Mouse (Mus musculus): ENCODE data around the gene Btrc.

Gene Btrc

DNA sequence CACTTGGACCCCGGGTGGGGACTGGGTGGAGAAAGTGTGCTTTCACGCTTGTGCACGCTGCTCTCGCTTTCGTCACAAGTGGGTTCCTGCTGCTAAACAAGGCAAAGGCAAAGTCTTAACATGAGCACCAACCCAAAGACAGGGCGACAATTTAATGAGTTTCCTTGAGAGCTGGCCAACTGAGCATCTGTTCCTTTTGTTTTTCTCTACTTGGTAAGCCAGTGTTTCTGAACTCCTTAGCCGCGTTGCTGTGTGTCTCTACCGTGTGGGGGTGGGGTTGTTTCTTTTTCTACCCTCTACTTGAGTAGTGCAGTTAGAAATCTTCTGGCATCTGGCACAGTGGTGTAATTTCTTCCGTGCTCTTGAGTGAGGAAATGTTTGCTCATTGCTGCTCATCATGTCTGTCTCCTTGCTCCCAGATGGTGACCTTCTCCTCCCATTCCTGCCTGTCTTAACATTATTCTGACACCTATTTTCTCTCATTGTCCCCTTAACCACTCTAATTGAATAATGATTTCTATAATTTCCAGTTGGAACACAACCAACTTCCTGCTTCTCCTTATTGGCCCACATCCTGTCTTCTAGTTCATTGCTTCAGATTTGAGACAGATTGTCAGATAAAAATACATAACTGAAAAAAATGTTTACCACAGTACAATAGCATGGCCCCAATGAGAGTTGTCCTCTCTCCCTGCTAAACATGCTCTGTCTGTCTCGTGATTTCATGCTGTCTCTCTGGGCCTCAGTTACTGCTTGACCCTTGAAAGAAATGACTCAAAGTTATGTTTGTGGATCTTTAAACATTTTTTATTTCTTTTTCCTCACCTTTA, 109.4 kb downstream of the Btrc start:
- DNase-seq (ENCODE audit: low spot score in 2 of 2) = no peak

DNA sequence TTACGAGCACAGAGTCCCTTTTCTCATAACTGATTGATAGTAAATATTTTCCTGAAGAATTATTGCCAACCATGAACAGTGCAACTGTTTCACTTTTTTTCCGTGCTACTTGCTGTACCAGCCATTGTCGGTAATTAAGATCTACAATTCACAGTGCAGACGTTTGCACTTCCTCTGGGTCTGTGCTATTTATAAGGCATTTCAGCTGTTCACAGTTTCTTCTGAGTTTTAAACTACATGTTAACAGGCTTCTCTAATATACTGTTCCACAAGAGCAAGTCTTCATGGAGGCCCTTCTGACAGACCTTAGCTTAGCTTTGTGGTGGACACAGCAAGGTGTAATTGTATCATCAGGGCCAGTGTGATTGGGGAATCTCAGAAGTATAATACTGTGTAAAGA, 111.2 kb downstream of the Btrc start:
- no peak for DNase-seq (ENCODE audit: low spot score in 2 of 2)

DNA sequence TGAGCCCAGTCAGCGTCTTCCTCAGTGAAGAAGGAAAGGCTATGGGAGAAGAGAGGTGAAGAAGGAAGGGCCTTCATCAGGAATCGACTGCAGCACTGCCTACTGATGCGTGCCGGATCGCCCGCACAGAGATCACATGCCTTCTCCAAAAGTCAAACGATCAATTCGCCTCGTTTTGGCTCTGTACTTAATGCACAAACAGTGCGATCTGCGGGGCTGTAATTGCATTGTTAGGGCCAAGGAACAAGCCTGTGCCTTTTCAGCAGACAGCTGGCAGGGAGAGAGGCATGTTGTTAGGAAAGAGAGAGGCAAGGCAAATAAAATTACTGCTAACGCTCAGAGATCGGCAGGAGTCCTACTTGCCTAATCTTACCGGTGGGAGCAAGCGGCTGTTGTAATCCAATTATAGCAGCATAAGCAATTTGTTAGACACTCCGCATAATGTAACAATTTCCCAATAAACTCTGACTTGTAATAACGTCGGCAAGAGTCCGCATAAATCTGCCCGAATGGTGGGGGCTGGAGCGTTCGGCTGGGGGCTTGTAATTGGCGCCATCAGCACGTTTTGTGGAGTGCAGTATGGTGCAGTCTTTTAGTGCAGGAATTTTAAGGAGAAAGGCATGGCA, 112.5 kb downstream of the Btrc start:
- DNase-seq (ENCODE audit: low spot score in 2 of 2) = no peak

DNA sequence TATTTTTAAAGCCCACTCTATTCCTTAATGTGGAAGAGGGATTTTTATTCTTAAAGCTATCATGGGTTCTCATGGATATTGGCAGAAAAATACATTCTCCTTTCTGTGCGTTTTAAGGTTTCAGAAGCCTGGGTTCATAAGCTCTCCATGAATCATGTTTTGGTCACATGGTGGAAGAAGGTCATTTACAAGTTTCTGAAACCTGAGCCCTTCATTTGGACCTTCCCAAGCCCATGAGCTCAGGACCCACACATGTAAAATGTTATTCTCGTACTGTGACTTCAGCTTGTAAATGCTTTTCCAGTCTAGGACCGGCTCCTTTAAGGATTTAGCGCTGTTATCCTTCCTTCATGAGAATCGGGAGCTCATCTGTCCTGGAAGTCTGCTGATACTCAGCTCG, 116.0 kb downstream of the Btrc start:
- no peak for DNase-seq (ENCODE audit: low spot score in 2 of 2)

DNA sequence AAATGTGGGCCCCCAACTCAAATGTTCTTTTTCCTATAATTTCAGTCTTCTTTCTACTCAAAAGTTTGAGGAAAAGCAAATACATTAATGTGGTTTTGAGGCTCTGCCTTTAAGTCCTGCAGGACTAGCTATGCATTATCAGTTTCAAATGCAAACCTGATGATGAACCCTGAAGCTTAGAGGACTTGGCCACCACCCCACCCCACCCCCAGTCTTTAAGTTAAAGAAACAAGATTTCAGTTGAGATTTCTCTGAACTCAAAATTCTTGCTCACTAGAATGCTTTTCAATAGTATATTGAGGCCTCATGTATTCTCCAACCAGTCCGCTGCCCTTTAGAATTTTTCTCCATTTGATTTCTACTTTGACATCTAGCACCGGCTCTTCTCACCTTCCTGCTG, 117.0 kb downstream of the Btrc start:
- DNase-seq (ENCODE audit: low spot score in 2 of 2) = no peak

DNA sequence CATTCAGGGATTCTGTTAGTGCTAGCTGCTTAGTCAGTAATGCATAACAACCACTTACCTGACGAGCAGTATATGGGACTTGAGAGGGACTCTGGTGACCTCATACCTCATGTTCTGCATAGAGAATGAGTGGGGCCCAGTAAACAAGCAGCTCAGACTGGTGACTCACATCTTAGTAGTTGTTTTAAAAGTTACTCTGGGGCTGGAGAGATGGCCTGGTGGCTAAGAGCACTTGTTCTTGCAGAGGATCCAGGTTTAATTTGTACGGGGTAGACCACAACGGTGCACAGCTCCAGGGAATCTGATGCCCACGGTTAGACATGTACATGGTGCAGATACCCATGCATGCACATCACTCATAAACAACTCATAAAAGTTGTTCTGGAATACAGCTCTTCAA, 117.4 kb downstream of the Btrc start:
- DNase-seq (ENCODE audit: low spot score in 2 of 2) = no peak

DNA sequence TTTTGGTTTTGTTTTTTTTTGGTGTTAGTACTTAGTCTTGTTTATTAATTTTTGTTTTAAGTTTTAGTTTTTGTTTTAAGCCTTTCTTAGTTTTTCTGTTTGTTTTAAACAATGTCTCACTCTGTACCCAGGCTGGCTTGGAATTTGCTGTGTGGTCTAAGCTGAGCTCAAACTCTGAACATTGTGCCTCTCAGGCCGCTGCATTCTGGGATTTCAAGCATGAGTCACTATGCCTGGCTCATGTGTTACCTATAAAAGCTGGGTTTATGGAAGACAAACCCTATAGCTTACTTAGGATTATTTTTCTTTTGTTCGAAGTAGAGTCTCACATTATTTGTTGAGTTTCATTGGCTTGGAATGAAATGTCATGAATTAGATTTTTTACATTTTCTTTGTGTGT, 119.9 kb downstream of the Btrc start:
- DNase-seq (ENCODE audit: low spot score in 2 of 2) = no peak

DNA sequence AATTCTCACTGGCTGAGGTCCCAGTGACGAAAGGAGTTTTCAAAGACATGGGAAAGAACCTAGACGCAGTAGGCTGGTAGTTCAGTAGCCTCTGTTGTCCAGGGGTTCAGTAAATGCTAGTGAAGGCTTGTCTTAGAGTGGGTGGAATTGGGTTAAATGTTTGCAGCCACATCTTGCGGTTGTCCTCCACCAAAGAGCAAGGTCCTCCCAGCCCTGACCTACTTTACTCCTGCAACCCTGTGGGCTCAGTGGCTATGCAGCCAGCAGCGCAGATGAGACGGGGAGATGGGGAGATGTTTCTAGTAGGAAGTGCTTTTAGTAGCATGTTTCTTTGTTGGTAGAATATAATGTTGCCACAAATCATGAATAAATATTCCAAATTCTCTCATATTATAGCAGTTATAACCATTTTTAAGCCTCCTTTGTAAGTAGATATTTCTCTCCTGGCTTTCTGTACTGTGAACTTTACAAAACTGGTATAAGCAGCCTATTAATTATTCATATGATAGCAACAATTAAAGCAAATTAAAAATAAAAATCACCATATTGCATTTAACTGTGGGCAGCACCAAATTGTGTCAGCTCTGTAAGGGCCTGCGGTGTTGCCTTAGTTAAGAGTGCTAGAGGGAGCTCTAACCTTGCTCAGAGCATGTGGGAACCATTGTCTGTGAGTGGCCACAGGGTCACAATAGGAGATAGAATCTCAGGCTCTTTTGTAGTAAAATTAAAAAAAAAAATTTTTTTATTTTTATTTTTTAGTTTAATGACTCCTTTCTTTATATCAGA, 122.9 kb downstream of the Btrc start:
- no peak for DNase-seq (ENCODE audit: low spot score in 2 of 2)

DNA sequence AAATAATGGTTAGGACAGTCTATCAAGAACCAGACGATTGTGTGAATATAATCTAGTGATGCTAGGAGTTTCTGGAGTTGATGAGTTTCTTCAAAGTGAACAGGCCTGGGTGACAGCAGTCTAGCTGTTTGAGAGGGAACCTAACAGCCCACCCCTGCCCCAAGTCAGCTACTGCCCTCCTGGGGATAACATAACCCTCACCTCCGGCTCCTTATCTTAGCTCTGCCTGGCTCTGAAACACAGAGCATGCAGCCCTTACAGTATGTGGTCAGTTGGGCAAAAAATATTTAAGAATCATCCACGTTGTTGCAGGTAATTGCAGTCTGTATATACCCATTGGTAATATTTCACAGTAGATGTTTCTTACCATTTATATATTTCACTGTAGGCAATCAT, 123.5 kb downstream of the Btrc start:
- no peak for DNase-seq (ENCODE audit: low spot score in 2 of 2)

DNA sequence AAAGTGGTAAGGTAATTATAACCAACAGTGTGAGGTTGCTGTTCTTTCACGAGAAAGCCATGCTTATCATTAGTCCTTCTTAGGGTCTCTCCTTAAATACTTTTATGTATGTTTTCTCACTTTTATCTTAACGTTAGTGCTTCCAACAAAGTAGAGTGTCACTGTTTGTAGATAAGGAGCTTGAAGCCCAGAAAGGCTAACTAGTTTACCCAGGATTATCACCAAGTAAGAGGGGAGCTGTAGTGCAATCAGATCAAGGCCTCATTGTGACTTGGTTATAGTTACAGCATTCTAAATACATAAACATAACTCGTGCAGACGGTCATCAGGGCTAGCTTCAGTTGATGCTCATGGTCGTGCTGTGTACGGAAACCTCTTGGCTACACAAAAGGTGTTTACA, 126.4 kb downstream of the Btrc start:
- DNase-seq (ENCODE audit: low spot score in 2 of 2) = no peak

DNA sequence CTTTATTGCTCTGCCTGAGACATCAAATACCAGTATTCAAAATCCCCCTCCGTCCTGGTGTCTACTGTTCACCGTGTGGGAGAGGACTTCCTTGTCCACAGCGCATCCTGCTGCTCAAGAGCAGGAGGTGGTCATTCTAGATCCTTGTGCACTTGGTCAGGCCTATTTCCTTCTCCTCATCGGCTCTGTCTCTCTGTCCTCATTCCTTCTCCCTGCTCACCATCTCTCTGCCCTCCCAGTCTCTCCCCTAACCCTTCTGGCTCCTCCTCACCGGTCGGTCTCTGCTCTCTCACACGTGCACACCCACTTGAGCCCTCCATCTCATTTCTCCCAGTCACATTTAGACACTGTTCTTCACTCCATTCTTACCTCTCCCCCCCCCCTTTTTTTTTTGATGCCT, 127.7 kb downstream of the Btrc start:
- no peak for DNase-seq (ENCODE audit: low spot score in 2 of 2)

DNA sequence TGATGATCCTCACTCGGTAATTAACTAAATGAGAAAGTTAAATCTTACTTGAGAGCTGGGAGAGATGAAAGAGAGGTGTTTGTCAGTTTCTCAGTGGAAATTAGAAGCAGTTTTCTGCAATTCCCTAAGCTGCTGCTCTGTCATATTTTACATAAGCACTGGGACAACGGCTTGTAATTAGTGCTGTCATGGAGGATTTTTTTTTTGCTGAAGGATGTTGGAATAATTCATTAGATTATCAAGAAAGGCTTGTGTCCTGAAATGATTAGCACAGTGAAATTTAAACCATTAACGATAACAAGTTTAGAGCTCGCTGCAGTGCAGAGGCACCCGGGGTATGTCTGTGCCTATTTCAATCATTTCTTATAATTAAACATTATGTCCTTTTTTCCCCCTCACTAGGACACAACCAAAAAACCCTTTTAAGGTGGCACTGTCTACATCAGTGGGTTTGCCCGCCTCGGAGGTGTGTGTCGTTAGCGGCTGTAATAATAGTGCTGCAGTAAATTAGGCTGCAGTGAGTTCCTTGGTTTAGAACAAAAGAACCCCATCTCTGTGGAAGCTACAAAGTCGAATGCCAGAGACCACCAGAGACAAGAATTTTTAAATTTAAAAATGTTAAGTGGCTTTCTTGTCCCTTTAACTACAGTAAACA, 130.7 kb downstream of the Btrc start:
- DNase-seq (ENCODE audit: low spot score in 2 of 2) = no peak

DNA sequence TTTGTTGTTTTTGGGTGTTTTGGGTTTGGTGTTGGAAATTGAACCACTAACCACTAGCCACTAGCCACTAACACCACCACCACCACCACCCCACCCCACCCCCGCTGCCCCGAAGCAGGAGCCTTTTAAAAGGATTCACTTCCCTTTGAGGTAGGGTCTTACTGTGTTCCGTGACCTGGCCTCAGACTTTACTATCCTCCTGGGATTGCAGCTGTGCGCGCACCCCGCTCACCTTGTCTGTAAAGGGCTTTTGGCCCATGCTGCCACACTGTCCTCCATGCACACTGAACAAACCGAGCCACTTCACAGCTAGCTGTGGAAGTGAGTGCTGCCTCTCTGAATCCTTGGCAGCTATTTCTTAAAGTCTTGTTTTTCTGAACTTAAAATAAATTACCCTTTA, 141.9 kb downstream of the Btrc start:
- DNase-seq (ENCODE audit: low spot score in 2 of 2) = no peak

DNA sequence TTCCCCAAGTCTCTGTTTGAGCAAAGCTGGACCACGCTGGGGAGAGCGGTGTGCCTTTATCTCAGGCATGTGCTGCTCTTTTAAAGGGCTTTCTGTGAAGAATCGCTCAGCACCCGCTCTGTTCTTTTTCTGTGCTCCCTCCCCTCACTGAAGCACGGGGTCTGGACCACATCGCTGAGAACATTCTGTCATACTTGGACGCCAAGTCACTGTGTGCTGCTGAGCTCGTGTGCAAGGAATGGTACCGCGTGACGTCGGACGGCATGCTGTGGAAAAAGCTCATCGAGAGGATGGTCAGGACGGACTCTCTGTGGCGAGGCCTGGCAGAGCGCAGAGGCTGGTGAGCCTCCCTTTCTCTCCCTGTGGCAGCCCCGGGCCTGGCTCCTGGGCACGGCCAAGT, 144.0 kb downstream of the Btrc start:
- no peak for DNase-seq (ENCODE audit: low spot score in 2 of 2)

DNA sequence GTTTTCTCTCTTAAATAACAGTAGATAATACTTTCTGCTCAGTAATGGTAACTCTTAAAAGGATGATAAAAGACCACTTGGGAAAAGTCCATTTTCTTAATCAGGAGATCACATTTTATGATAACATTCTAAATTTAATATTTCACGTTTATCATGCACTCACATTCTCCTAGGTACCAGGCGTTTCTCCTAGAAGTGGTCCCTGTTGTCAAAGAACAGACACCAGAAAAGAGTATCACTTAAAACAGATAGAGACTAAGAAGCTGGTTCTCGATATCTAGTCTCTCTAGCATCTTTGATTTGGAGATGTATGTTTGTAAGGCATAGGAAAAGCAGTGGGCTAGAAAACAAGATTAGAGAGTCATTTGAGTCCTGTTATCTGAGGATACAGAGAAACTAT, 147.1 kb downstream of the Btrc start:
- no peak for DNase-seq (ENCODE audit: low spot score in 2 of 2)

DNA sequence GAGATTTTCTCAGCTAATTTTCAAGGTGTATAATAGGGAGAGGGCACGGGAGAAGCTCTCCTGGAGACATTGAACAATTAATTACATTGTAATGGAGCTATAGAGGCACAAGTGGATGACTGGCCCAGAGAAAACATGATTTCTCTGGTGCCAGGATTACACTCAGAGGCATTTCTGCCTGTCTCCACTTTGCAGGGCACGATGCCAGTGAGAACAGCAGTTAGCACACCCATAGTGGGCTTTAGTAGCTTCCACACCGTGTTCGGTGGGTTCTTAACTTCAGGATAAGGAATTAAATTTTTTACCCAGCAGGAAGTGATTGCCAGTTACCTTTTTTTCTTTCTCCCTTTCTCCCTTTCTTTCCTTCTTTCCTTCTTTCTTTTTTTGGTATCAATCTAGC, 147.9 kb downstream of the Btrc start:
- DNase-seq (ENCODE audit: low spot score in 2 of 2) = no peak

DNA sequence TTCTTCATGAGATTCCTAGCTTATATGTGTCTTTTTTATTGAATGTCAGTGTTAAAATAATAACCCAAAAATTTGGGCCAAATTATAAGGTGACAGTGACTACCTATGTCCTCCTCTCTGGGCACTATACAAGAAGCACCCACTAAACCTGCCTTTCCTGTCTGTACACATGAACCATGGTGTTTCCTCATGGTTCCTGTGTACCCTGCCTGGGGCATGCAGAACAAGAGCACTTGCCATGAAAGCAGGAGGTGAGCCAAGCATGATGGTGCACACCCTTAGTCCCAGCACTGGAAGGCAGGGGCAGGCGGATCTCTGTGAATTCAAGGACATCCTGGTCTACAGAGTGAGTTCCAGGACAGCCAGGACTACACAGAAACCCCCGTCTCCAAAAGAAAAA, 151.8 kb downstream of the Btrc start:
- DNase-seq (ENCODE audit: low spot score in 2 of 2) = no peak

DNA sequence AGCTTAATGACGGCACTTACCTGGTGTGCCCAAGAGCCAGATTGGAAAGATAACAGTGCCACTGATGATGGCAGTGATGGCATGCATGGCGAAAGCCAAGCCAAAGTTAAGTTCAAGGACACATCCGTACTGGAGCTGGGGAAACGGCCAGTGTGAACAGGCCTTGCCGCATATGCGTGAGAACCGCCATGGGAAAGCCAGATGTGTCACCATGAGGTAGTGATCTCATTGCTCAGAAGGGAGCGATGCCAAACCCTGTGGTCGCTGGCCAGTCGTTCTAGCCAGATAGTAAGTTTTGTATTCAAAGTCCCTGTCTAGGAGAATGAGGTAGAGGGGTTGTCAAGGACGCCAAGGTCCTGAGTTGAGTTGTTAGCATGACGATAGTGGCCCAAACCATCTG, 152.7 kb downstream of the Btrc start:
- no peak for DNase-seq (ENCODE audit: low spot score in 2 of 2)

DNA sequence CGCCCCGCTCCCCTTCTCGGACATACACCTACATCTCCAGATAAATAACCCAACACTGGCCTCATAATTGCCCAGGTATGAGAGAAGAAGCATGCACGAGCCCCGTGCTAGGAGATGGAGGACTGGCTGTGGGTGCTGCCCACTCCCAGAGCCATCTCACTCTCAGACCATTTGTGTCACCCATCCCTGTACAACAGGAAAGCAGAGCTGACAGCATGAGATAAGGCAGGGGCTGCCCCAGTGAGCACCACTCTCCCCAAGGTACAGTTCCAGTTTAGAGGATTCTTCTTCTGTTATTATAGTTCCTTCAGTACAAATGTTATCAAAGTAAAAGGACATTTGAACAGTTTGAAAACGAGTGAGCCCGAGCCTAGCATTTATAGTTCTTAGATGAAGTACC, 163.8 kb downstream of the Btrc start:
- DNase-seq (ENCODE audit: low spot score in 2 of 2) = no peak

DNA sequence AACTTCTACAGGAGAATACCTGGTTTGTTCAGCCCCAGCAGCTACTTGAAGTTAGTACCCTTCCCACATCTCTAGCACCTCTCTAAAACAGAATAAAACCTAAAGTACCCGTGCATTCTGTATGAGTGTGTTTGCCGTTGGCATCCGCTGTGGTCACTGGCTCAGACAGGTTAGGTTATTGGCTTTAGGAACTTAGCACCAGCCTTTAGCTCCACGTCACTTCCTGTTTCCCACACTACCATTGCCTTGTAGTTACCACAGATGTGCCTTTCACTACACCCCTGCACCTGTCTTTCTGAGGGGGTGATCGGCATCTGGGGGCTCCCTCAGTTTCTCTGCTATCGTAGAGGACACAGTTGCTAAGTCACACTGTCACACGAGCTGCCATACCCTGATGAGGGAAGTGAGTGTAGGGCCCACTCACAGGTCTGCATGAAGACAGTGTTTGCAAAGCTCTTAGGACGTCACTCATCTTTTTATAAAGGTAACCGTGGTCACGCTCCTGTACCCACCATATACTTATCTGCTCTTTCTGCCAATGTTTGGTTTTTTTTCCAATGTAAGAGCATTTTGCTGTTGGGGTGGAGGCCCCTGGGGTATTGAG, 164.5 kb downstream of the Btrc start:
- DNase-seq (ENCODE audit: low spot score in 2 of 2) = no peak

DNA sequence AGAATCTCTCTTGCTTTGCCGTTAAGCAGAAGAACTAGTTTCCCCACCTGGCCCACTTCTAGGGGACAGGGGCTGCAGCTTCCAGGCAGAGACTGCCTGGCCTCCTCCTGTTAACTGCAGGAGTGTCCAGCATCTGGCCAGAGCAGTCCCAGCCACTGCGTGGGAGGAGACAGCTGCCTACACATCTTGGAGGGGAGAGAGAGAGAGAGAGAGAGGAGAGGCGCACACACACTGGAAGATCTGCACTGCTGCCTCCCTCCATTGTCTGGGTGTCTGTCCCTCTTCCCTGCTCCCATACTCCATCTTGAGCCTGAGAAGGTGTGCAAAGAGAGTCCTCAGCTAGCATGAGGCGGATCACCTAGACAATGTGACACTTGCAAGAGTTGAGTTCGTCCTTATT, 165.8 kb downstream of the Btrc start:
- DNase-seq (ENCODE audit: low spot score in 2 of 2) = no peak
